Mouse (Mus musculus): Measurements from ENCODE around the gene Rnf150.

DNA sequence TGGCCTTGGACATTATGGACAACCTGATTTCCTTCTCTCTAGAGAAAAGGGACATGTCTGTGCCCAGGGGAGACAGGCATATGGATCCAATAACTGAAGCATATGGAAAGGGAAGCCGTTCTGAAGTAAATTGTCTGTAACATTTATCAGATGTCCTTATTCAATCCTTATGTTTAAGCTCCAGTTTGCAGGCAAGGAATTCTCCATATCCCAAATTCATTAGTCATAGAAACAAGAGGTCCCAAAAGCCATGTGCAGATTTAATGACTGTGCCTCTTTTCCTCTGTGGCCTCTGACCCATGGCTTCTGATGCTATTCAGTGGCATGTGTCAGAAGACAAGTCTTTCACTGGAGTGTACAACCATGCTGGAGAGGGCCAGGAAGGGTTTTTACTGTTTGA lies 83.5 kb downstream of the Rnf150 start:
- TF ChIP-seq CTCF (IDR thresholded peaks at IDR 0.05; ENCODE audit: low read depth) (no peak), EP300 (optimal IDR thresholded peaks at IDR 0.05) (no peak)

Data from stomach, postnatal 0 days (tissue).